Mouse (Mus musculus) embryonic facial prominence, embryonic 15.5 days (tissue): ENCODE results near the gene Heatr4. TPM values are rescaled to one million over a fixed set of nuclear protein-coding genes. Genes with fewer than 3 reads are reported as not detected.

Experiments
- ATAC-seq: fragments of 200-750 bp; cut with Nextera tagmentation; 2 replicates; pipeline ENCODE4 v1.8.0; 2017; ENCODE audit warnings: low read depth, moderate TSS enrichment; ENCODE audit not compliant: insufficient number of reproducible peaks, low FRiP score, low TSS enrichment
- H3K27ac ChIP-seq: fragments of 300-500 bp; sonication (generic); replicated peaks from 2 replicates; pipeline ENCODE4 v1.5.1; 2015; ENCODE audit warnings: mild to moderate bottlenecking, inconsistent platforms
- H3K27me3 ChIP-seq: fragments of 300-500 bp; sonication (generic); 2 replicates; pipeline ENCODE4 v1.6.1; 2015; ENCODE audit warnings: inconsistent platforms
- H3K36me3 ChIP-seq: fragments of 300-500 bp; sonication (generic); 2 replicates; pipeline ENCODE4 v1.6.1; 2015; ENCODE audit warnings: mild to moderate bottlenecking, inconsistent platforms
- H3K4me1 ChIP-seq: fragments of 300-500 bp; sonication (generic); 2 replicates; pipeline ENCODE4 v1.6.1; 2015; ENCODE audit warnings: inconsistent platforms
- H3K4me2 ChIP-seq: fragments of 300-500 bp; sonication (generic); replicated peaks from 2 replicates; pipeline ENCODE4 v1.6.1; 2015; ENCODE audit warnings: mild to moderate bottlenecking, inconsistent platforms
- H3K4me3 ChIP-seq: fragments of 300-500 bp; sonication (generic); replicated peaks from 2 replicates; pipeline ENCODE4 v1.5.1; 2015; ENCODE audit warnings: mild to moderate bottlenecking, inconsistent platforms
- H3K9ac ChIP-seq: fragments of 300-500 bp; sonication (generic); 2 replicates; pipeline ENCODE4 v1.6.1; 2015; ENCODE audit warnings: inconsistent platforms
- H3K9me3 ChIP-seq: fragments of 300-500 bp; sonication (generic); replicated peaks from 2 replicates; pipeline ENCODE4 v1.6.1; 2016; ENCODE audit warnings: inconsistent platforms
- WGBS: fragments of 180-500 bp; shearing (Covaris S2); methylation state at CpG from one replicate; pipeline ENCODE4 v1.1.7; 2015; 5-methylcytosine and 5-hydroxymethylcytosine counted together
- polyA plus RNA-seq: library from polyadenylated mRNA; unstranded; fragments of >200 nt; fragmentation: Nextera tagmentation; extraction: Ambion mirVana; gene quantifications from 2 replicates; pipeline ENCODE4 v1.2.1, GENCODE M21; 2015

The Heatr4 gene
- polyA plus RNA-seq, 1 experiment from 2014 or later: not detected

- H3K4me3 ChIP-seq: no peak overlapping the region
- peak overlapping the region; percentile 44; the same call in 1 of the 2 replicates for H3K27ac ChIP-seq
- H3K4me2 ChIP-seq: no peak overlapping the region
- no peaks in the 10 kb centered on the region for H3K36me3 ChIP-seq
- H3K9me3 ChIP-seq: no peaks in the 10 kb centered on the region
- H3K9ac ChIP-seq: no peak overlapping the region
- no peak for ATAC-seq
- no peaks in the 10 kb centered on the region for H3K4me1 ChIP-seq
- 70% methylated on average over 4 of the region's 4 CpGs for WGBS
- H3K27me3 ChIP-seq: no peaks in the 10 kb centered on the region
Observed at GRCm38 (mm10) chr12:83914202-83914740, 70.4 kb downstream of the Heatr4 start.

- H3K9ac ChIP-seq: no peak overlapping the region
- no peak overlapping the region for H3K4me3 ChIP-seq
- ATAC-seq: no peak
- H3K27ac ChIP-seq: no peak overlapping the region
- H3K27me3 ChIP-seq: no peaks in the 10 kb centered on the region
- no peaks in the 10 kb centered on the region for H3K4me1 ChIP-seq
- 73% methylated on average over 2 of the region's 2 CpGs for WGBS
- no peaks in the 10 kb centered on the region for H3K9me3 ChIP-seq
- H3K4me2 ChIP-seq: no peak overlapping the region
- H3K36me3 ChIP-seq: no peaks in the 10 kb centered on the region
Observed at GRCm38 (mm10) chr12:83910451-83910850, 74.2 kb downstream of the Heatr4 start.

Other genes with a start within 250 kb of the Heatr4 start
- gene Papln, start 221.2 kb downstream of the Heatr4 start, polyA plus RNA-seq: 5.2 and 5.4 TPM in 2 replicates
- gene Numb, start 62.9 kb downstream of the Heatr4 start, polyA plus RNA-seq: 35.3 and 37.3 TPM in 2 replicates
- 14.7 and 15.4 TPM in 2 replicates for gene Riox1, start 34.2 kb downstream of the Heatr4 start, polyA plus RNA-seq
- gene Acot2, start 3.0 kb upstream of the Heatr4 start, polyA plus RNA-seq: 24.0 and 24.4 TPM in 2 replicates
- 50.2 and 58.9 TPM in 2 replicates for gene Acot1, start 24.6 kb upstream of the Heatr4 start, polyA plus RNA-seq
- 0.25 and 0.45 TPM in 2 replicates for gene Acot4, start 53.5 kb upstream of the Heatr4 start, polyA plus RNA-seq
- gene Gm49366, start 54.1 kb upstream of the Heatr4 start, polyA plus RNA-seq: not detected in 2 replicates
- gene Acot3, start 67.3 kb upstream of the Heatr4 start, polyA plus RNA-seq: not detected in 2 replicates
- gene Acot5, start 84.5 kb upstream of the Heatr4 start, polyA plus RNA-seq: 0.16 TPM in 2 replicates
- 2.1 and 2.4 TPM in 2 replicates for gene Acot6, start 115.8 kb upstream of the Heatr4 start, polyA plus RNA-seq
- gene Dnal1, start 129.5 kb upstream of the Heatr4 start, polyA plus RNA-seq: 6.0 and 6.3 TPM in 2 replicates
- gene Pnma1, start 163.6 kb upstream of the Heatr4 start, polyA plus RNA-seq: 1.8 and 3.0 TPM in 2 replicates
- 15.4 and 15.9 TPM in 2 replicates for gene Elmsan1, start 234.0 kb upstream of the Heatr4 start, polyA plus RNA-seq